Mouse (Mus musculus) left cerebral cortex, postnatal 10 days (tissue): ENCODE measurements at regions not wholly inside any gene's neighbourhood (a gene's known extent, or its start where the extent isn't known, plus 50 kb on each side); places are given as distances from the start of the nearest gene placed in this dataset.

Source experiments
- DNase-seq, 2 experiments: peaks; one replicate each; pipeline ENCODE4 v3.0.0; 2021 to 2022; ENCODE audit warnings: low spot score in 2 of 2, mixed read lengths in 1 of 2; ENCODE audit errors: extremely low spot score in 1 of 2
- intact Hi-C: fragments of 180-260 bp; cut with DNase I; formaldehyde crosslinking; loops from one replicate; pipeline ENCODE4 v1.15.1; 2025

DNA sequence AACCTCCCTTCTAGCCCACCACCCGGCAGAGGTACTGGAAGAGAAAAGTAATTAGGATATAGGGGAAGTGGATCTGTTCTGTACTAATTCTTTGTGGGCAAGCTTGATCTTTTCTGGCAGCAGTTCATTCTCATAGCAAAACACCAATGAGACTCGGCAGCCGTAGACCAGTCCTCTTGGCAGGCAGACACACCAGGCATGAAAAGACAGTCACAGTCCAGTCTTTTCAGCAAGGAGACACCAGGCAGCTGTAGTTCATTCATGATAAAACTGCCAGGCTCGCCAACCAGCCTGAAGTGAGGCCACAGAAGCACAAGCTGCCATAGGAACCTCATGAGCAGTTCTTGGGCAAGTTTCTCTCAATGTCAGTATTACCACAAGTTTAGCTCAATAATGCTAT lies 383.5 kb upstream of the Zic4 start:
- intact Hi-C loops: no loop called here
- no peak for DNase-seq

DNA sequence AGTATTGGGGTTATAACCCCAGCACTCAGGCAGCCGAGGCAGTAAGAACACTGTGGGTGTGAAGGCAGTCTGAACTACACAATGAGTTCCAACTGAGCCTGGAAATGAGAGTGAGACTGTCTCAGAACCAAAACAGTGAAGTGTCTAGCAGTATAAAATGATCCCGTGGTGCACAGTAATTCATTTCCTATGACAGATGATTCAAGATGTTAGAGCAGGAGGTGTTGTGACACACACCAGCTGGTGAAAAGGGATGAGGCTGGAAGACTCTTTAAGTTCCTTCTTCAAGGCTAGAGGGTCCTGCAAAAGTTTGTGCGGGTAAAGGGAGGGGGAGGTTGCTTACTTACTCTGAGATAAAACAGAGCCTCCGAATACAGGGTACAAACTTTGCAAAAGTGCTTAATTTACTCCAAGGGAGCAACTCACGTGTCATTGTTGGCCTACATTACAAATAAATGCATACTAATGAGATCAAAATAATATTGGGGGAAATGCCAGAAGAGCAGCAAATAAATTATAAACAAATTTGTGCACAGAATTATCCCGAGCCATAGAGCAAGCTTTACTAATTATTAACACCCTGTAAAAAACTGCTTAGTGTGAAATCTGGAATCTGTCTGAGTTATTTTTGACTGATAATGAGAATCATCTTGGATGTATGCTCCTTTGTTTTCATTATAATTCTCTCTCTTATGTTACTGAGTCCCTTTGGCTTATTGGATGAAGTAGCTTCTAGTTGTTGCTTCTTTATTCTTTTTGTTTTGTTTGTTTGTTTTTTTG lies 382.0 kb upstream of the Zic4 start:
- no peak for DNase-seq
- intact Hi-C loops: no loop called here

DNA sequence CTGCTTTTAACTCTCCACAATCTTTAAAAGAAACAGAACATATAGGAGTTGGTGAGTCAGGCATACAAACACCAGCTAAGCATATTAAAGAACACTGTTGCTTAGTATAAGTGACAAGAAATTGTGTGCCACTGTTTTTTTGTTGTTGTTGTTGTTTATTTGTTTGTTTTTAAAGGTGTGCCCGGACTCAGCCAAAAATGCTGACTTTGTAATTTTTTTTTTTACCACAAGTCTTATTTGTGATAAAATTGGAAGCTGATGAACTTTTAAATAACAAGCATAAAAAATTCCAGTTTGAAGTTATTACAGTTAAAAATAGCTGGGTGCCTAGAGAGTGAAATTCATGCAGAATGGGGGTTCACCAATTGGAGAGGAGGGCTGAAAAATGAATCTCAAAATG lies 363.0 kb upstream of the Zic4 start:
- DNase-seq: no peak
- intact Hi-C loops: no loop called here

DNA sequence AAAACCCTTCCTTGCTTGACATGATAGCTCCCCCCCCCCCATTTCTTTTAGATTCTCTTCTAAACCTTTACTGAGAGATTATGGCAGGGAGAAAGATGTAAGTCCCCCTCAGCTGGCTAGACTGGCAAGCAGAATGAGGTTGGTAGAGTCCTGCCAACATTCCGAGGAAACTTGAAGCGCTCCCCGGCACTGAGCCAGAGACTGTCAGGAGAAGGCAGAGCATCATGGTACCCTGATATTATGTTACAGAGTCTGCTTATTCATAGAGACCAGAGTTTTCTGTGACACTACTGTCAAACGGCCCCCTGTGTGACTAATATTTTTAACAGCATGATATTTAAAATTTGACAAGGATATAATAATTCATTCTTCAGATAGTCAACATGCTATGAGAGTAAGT lies 358.0 kb upstream of the Zic4 start:
- intact Hi-C loops: no loop called here
- DNase-seq: peak in 1 of 2 experiments; percentile 18

DNA sequence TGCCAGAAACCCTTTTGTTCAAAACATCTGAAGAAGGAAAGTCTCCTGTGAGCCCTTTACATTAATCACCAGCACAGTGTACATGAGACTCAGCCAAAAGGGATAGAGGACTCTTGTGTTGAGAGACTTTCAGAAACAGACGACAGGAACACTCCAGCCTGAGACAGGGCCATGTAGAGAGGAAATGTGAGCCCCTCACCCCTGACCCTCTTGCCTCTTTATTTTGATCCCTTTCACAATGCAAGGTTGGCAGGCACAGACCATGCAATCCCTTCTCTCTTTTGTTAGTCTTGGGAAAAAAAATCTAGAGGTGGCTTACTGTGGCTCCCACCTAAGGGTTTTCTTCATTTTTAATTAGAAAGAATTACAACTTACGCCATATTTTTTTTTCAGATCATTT lies 321.7 kb upstream of the Zic4 start:
- intact Hi-C loops: no loop called here
- no peak for DNase-seq

DNA sequence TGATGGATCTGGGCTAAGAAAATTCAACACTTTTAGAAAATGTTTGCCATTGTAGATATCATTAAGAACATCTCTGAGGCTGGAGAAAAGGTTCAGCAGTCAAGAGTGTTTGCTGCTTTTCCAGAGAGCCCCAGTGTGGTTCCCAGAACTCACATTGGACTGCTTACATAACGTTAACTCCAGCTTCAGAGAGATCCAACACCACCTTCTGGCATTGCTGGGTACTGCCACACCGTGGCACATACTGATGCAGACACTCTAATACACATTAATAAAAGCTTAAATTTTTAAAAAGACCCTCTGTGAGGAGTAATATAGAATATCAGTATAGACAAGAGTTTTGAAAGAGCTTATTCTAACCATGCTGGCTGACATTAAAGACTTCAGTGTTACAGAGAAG lies 313.6 kb upstream of the Zic4 start:
- intact Hi-C loops: no loop called here
- DNase-seq: no peak

DNA sequence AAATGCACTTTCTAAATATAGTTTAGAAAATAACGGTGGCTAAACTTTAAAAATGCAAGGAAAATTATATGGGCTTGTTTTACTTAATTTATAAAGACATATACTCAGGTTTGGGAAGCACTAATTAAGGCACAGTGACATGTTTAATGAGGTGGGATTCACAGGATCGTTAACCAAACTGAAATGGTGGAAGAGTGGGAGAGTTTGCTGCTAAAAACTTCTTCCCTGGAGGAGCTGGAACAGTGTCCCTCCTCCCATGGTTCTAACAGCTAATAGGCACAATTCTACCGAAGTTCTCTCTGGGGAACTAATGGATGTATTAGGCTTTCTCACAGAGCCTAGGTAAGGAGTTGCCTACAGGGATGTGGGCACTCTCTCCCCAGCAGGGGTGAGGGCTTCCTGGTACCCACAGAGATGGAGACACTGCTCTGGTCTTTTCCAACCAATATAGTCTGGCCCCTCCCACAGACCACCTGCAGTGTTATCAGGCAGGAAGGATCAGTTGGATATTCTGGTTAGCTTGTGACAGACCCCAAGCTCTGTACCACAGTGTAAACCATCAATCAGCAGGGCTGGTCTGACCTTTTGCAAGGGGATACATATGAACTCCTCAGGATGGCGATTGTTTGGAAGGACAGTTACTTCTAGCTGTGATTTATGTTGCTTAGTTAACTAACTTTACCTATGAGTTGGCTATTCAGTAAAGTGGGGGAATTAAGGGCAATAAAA lies 309.0 kb upstream of the Zic4 start:
- intact Hi-C loops: no loop called here
- no peak for DNase-seq

DNA sequence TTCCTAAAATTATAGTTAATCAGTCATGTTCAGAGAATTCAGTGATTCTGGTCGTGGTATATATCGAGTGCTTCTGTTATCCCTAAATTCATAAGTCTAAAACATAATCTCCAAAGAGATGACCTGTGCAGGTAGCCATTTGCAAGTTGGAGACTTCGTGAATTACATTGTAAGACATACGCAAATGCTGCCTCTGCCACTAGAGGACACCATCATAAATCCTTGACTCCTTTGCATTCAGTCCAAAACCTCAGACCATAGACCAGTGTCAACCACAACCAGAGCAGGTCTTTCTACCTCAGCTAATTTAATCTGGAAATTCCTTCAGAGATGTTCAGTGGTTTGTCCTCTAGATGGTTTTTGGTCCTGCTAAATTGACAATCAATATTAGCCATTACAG lies 302.8 kb upstream of the Zic4 start:
- DNase-seq: no peak
- intact Hi-C loops: no loop called here

DNA sequence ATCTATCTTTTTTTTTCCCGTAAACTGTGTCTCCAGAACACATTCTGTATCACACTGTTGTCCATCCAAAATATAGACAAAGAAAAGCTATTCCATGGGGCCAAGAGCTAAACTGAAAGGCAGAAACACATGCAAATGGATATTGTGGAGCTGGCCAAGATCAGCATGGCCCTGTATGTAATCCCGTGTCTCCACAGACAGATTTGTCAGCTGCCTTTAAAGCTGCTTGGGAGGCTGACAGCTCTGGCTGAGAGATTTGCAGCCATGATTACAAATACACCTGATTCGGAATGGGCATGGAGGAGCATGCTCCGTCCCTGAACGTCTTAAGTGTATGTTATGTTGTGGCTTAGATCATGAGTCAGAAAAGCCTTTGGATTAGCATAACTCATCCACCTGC lies 292.7 kb upstream of the Zic4 start:
- no peak for DNase-seq
- intact Hi-C loops: no loop called here

DNA sequence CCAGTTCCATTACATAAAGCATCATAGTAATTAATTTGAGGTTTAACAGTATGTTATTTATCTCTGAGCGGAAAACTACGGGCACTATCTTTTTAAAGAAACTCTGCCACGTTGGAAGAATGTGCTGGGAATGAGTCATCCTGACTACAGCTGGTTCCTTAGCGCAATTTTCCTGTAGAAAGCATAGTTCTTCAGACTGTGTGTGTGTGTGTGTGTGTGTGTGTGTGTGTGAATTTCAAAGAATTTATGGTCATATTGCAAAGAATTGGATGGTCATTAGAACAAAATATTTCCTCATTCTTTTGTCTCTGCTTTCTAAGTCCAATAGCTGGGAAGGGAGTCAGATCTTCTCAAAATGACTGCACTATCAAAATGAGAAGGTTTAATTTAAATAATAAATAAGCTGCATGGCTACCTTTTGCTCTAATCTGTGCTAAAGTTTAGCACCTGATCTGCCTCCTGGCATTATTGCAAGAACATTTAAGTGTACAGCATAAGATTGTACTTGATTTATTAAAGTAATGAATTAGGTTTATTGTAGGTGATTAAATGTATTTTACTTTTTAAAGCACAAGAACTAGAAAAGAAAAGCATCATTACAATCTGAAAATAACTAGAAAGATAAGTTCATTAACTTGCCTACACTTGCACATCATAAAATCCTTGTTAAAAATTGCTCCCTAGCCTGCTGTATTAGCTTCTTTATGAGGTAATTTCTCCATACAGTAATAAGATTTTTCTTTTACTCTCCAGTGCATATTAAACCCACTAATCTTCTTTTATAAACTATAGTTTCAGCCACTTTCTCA lies 288.6 kb upstream of the Zic4 start:
- peak in 1 of 2 experiments; percentile 23 for DNase-seq
- intact Hi-C loops: no loop called here

DNA sequence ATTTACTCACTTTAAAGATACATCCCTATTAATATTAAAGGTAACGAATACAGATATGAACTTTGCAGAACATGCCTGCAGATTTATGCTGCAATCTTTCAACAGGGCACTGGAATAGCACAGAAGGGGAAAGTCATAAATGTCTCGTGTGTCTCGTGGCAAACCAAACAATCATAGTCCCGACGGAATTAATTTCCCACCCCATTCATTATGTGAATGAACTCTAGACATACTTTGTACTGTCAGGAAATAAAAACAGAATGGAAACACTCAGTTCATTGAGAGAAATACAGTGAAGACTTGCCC lies 288.1 kb upstream of the Zic4 start:
- intact Hi-C loops: no loop called here
- DNase-seq: no peak

DNA sequence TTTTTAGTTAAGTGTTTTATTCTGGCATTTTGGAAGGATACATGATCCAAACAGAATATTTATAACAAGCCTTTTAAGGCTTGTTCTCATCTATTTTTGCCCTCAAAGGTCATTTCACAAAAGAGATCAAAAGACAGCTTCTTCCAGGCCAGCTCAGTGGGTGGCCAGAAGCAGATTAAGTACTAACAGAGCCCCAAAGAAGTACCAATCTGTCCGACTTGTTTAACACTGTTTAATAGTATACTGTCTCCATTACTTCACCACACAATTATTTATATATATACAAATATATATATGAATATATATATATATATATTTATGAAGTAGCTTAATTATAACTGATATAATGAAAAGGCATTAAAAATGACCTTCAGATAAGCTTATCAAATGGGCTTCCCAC lies 284.7 kb upstream of the Zic4 start:
- intact Hi-C loops: no loop called here
- DNase-seq: no peak

DNA sequence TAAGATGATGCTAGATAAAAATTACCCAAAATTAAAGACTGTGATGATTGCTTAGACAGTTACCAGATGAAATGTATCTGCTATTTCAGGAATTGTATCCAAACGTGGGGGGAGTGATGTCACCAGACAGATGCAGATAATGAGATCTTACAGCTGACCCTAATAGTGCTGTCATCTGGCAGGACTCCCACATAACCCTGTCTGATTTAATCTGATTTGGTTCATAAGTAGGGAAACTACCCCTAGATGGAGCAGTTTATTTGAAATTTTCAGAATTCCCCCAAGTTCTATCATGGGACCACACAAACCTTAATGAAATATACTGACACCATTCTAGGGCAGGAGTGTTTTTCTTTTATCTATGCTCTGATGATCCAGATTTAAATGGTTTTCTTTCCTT lies 278.4 kb upstream of the Zic4 start:
- no peak for DNase-seq
- intact Hi-C loops: no loop called here

DNA sequence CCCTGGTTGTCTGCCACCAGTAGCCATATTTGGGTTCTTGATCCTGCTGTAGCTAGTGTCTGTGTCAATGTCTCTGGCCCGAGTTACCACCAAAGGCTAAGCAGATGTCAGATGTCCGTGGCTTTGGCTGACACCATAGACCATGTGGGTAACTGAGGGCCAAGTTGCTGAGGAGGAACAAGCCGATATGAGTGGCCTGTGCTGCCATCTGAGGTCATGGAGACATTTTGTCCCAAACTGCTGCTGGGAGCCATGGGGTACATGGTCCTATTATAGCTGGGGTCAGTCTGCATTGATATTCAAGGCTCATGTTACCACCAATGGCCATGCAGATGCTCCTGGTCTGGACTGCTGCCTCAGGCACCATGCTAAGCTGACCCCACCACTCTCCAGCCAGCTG lies 276.3 kb upstream of the Zic4 start:
- intact Hi-C loops: no loop called here
- DNase-seq: no peak

DNA sequence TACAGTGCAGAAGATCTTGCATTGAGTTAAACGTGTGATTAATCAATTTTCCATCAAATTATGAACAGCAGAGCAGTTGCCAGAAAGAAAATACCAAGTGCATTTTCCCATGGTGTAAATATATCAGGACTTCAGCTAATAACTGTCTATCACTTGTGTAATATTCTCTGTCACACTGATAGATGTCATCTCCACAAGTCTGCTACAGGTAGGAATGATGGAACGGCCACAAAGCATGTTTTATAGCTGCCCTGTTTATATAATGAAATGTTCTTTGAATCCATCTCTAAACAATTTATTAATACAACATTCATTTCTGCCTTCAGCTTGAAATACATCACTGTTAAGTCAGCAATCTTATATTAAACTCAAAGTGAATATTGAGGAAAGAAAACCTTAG lies 272.9 kb upstream of the Zic4 start:
- DNase-seq: no peak
- intact Hi-C loops: no loop called here

DNA sequence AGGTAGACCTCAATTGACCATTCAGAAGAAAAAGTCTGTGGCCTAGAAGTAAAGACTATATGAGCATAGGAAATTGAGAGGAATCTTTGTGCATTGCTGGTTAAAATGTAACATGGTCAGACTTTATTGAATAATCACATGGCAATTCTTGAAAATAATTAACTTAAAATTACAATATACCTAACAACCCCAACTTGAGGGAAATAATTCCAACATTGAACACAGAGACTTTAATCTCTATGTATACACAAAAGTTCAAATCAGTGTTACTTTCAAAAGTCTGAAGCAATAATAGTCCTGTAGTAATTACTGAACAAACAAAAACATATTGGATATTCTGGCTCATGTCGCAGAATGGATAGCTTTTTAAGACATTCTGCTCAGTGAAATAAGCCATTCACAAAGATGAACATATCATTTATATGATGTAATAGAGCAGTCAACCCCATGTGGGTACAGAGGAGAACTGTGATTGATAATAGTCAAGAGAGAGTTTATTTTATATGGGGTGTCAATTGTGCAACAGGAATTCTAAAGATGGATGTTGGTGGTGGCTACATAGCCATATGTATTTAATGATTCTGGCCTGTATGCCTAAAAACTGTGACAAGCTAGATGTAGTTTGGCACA lies 270.7 kb upstream of the Zic4 start:
- no peak for DNase-seq
- intact Hi-C loops: no loop called here

DNA sequence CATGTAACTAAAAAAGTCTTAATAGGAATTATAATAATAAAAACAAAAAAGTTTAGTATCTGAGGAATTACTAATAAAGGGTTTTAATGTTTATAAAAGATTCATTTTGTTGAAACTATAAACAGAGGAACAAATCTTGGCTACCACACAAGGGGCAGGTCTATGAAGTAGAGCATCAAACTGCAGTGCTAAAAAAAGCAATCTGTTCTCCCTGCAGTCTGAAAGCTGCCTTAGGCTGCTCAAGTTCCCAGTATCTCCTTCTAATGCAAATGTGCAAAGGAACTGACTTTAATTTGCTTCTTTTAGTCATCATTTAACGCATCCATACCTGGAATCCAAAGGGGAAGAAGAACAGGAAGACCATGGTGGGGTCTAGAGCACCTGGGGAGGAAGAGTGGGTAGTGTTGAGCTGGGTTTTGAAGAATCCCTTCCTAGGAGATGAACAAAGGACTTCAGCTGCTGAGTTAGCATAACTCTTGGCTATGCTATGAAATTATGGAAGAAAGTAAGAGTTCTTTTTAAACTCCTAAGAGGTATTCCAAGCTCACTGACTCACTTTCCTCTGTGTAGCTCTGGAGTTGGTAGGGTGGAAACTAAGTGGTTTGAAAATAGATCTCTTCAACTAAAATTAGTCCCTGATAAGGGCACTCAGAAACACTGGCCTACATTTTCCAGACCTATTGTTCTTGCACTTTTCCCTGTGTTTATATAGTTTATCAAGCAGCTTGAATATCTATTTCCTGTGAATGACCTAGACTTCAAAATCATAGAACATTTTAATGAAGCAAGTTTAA lies 260.4 kb upstream of the Zic4 start:
- intact Hi-C loops: no loop called here
- DNase-seq: no peak

DNA sequence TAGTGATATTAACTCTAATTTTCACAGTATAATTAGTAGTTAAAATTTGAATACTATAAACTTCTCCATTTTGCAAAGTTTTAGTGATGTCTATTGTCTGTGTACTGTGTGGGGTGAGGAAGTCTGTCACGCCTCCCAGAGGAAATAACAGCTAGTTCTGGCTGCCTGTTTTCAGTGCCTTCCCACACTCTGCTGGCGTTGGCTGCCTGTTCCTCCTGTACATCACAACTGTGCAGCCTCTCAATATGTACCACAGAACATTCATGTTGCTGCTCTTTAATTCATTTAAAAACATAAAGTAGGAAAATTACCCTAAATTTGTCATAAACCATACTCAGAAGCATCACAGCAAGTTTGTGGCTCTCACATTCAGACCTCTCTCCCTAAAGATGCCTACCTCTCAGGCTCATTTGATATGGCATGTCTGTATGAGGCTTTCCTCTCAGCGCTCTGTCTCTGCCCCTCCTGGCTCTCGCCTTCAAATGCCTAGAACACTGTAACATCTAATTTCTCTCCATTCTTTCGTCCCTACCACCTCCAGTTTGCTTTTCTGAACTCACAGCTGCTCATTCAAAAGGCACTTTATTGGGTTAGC lies 239.7 kb upstream of the Zic4 start:
- no peak for DNase-seq
- intact Hi-C loops: no loop called here

DNA sequence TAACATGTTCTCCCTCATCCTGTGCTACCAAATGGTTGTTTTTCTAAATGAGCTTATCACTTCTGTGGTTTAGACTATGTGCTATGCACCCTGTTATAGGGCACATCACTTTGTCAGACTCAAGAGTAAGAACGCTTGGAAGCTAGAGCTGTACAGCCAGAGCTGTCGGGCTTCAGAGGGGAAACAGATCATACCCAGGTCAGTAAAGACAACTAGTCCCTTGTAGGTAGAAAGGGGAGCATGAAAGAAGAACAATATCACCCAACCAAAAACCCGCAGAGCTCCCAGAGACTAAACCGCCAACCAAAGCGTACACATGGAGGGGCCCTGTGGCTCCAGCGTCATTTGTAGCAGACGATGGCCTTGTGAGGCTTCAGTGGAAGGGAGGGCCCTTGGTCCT lies 239.0 kb upstream of the Zic4 start:
- intact Hi-C loops: no loop called here
- no peak for DNase-seq
